Mouse (Mus musculus) brain, embryonic 14.5 days (tissue): ENCODE measurements around the gene Igfbp6.

ENCODE experiments used
- CTCF ChIP-seq: fragments of 200-500 bp; IDR thresholded peaks from 2 replicates; pipeline ENCODE4 v1.5.1; 2012; ENCODE audit warnings: inconsistent platforms, mild to moderate bottlenecking, moderate library complexity, borderline replicate concordance; ENCODE audit not compliant: insufficient read depth, insufficient read length; ENCODE audit errors: extremely low read depth
- POLR2A ChIP-seq: fragments of 200-500 bp; IDR thresholded peaks from 2 replicates; pipeline ENCODE4 v1.6.1; 2012; ENCODE audit warnings: mild to moderate bottlenecking, inconsistent platforms, borderline replicate concordance; ENCODE audit not compliant: poor library complexity, insufficient read depth, insufficient read length, severe bottlenecking; ENCODE audit errors: extremely low read depth

GRCm38 (mm10) chr15:102100161-102100981 lies 43.8 kb upstream of the Igfbp6 start, which contains the start of gene Tns2:
- TF ChIP-seq POLR2A (no peak), CTCF (peak; percentile 33; the same call in 1 of the 2 replicates)
